Mouse (Mus musculus): ENCODE data around the gene F10. TPM values are rescaled to one million over a fixed set of nuclear protein-coding genes. Genes with fewer than 3 reads are reported as not detected.

F10 gene
- total and polyA plus RNA-seq, 2 experiments from 2014 or later, result 0.21 TPM; not detected in 1

DNA sequence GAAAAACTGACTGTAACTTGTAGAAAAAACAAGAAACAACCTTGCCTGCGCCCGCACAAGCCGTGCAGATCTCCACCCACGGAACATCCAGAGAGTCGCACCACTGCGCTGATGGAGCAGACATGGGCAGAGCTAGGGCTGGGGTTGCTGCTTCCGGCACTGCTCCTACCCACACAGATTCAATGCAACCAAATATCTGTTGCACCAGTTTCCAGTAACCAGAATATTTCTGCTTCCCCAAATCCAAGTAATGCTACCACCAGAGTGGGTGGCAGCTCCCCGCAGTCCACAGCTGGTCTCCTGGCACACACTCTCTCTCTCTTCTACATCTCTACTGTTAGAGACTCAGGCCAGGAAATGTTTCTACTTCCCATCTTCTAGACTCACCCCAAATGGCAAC lies 15.3 kb upstream of the F10 start:
- H3K9me3 ChIP-seq (ENCODE audit: low read length), result no peaks in the 10 kb centered on the region
- H3K27me3 ChIP-seq (ENCODE audit: insufficient read depth, low read length), result no peaks in the 10 kb centered on the region
- no peak for TF ChIP-seq CTCF (IDR thresholded peaks at IDR 0.05)
- no peaks in the 10 kb centered on the region for H3K4me1 ChIP-seq (ENCODE audit: insufficient read depth, low read length)
- 96% methylated on average over 8 of the region's 8 CpGs for WGBS
- no peak overlapping the region for H3K9ac ChIP-seq (replicated peaks; ENCODE audit: low read length, poor library complexity, severe bottlenecking)
- H3K4me3 ChIP-seq (ENCODE audit: low read depth, low read length), result no peak overlapping the region
- DNase-seq (ENCODE audit: low spot score) (no peak), ATAC-seq (ENCODE audit: low FRiP score) (no peak)
- peaks cover 40% of the 10 kb centered on the region for H3K36me3 ChIP-seq (ENCODE audit: insufficient read depth, low read length)
- H3K4me2 ChIP-seq (ENCODE audit: low read depth, low read length, poor library complexity, severe bottlenecking), result no peak overlapping the region
- no peak overlapping the region for H3K27ac ChIP-seq (ENCODE audit: low read depth, low read length)

DNA sequence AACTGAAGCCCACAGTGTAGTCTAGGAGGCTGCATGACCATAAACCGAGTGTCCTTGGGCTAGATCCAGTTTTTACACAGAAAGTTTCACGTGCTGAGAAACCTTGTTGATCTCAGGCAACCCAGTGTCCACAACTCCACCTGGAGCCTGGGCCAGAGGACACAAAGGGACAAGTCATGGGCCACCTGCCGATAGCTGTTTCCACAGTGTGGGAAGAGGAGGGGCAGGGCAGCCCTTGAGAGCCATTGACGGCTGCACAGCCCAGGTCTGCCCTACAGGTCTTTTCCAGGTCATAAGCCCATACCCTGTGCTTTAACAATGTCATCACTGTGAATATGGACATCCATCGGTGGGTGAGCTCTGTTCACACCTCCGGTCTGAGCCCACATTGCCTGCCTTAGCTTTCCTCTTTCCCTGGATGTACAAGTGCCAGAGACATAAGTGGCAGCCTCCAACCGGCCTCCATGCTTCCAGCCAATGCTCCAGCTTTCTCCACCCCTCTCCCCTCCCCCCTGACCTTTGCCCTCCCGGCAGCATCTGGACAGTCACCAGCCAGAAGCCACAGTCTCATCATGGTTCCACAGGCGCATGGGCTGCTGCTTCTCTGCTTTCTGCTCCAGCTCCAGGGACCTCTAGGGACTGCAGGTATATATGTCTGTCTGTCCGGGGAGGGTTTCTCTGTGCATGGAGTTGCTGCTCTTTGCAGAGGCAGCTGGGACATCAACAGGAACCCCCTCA lies 11.5 kb upstream of the F10 start, which contains the start of gene F7:
Gene F7, plus strand, starts transcription at position 548 of the 738 bp plus-strand sequence.
- DNase-seq (ENCODE audit: low spot score) (no peak), ATAC-seq (ENCODE audit: low FRiP score) (no peak)
- WGBS, result 57% methylated on average over 10 of the region's 10 CpGs
- Histone ChIP-seq H3K36me3 (ENCODE audit: insufficient read depth, low read length) (peaks cover 5% of the 10 kb centered on the region; the same call in 1 of the 2 replicates), H3K9me3 (ENCODE audit: low read length) (no peaks in the 10 kb centered on the region), H3K4me3 (ENCODE audit: low read depth, low read length) (no peak within 1 kb of the TSS), H3K4me2 (ENCODE audit: low read depth, low read length, poor library complexity, severe bottlenecking) (no peak within 1 kb of the TSS), H3K4me1 (ENCODE audit: insufficient read depth, low read length) (no peaks in the 10 kb centered on the region), H3K9ac (replicated peaks; ENCODE audit: low read length, poor library complexity, severe bottlenecking) (no peak within 1 kb of the TSS), H3K27ac (ENCODE audit: low read depth, low read length) (no peak within 1 kb of the TSS), H3K27me3 (ENCODE audit: insufficient read depth, low read length) (no peaks in the 10 kb centered on the region)
- TF ChIP-seq CTCF (IDR thresholded peaks at IDR 0.05), result no peak

DNA sequence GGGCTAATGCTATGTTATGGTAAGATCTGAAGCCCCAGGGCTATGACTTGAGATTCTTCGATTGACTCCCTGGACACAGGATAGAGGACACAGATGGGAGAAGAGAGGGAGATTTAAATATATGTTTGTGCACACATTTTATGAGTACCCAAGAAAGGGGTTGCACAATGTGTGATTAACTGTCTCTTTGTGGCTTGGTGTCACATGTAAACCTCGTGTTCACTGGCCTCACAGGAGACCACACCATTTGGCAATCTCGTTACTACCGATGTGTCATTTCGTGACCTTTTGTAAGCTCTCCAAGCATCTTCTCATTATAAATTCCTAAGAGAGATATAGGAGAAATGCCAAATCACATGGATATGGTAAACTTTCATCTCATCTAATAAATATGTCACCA lies 9.5 kb upstream of the F10 start:
- no peak overlapping the region for H3K27ac ChIP-seq (ENCODE audit: low read depth, low read length)
- H3K36me3 ChIP-seq (ENCODE audit: insufficient read depth, low read length), result 0 out of 2 replicates have a peak, but pooled peaks cover 3% of the 10 kb centered on the region
- no peaks in the 10 kb centered on the region for H3K27me3 ChIP-seq (ENCODE audit: insufficient read depth, low read length)
- no peak overlapping the region for H3K4me3 ChIP-seq (ENCODE audit: low read depth, low read length)
- H3K9me3 ChIP-seq (ENCODE audit: low read length), result no peaks in the 10 kb centered on the region
- ATAC-seq (ENCODE audit: low FRiP score) (no peak), DNase-seq (ENCODE audit: low spot score) (no peak)
- H3K9ac ChIP-seq (replicated peaks; ENCODE audit: low read length, poor library complexity, severe bottlenecking), result no peak overlapping the region
- no peak overlapping the region for H3K4me2 ChIP-seq (ENCODE audit: low read depth, low read length, poor library complexity, severe bottlenecking)
- H3K4me1 ChIP-seq (ENCODE audit: insufficient read depth, low read length), result no peaks in the 10 kb centered on the region
- TF ChIP-seq CTCF (IDR thresholded peaks at IDR 0.05), result no peak
- WGBS, result 86% methylated on average over 5 of the region's 5 CpGs

DNA sequence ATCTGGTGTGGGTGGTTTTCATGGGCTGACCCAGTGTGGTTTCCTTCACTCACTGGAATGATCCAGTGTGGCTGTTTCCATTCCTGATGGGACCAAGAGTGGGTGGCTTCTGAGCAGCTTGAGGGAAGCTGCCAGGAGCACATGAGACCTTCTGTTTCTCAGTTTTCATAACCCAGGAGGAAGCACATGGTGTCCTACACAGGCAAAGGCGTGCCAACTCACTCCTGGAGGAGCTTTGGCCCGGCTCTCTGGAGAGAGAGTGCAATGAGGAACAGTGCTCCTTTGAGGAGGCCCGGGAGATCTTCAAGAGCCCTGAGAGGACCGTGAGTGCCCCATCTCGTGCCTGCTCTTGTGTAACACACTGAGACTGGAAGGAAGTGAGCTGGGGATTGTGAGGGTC lies 8.6 kb upstream of the F10 start:
- H3K36me3 ChIP-seq (ENCODE audit: insufficient read depth, low read length), result 0 out of 2 replicates have a peak, but pooled peaks cover 3% of the 10 kb centered on the region
- no peaks in the 10 kb centered on the region for H3K4me1 ChIP-seq (ENCODE audit: insufficient read depth, low read length)
- H3K4me3 ChIP-seq (ENCODE audit: low read depth, low read length), result no peak overlapping the region
- no peak overlapping the region for H3K27ac ChIP-seq (ENCODE audit: low read depth, low read length)
- WGBS, result 72% methylated on average over 5 of the region's 5 CpGs
- DNase-seq (ENCODE audit: low spot score) (no peak), ATAC-seq (ENCODE audit: low FRiP score) (no peak)
- H3K9me3 ChIP-seq (ENCODE audit: low read length), result no peaks in the 10 kb centered on the region
- H3K27me3 ChIP-seq (ENCODE audit: insufficient read depth, low read length), result no peaks in the 10 kb centered on the region
- H3K9ac ChIP-seq (replicated peaks; ENCODE audit: low read length, poor library complexity, severe bottlenecking), result no peak overlapping the region
- no peak for TF ChIP-seq CTCF (IDR thresholded peaks at IDR 0.05)
- H3K4me2 ChIP-seq (ENCODE audit: low read depth, low read length, poor library complexity, severe bottlenecking), result no peak overlapping the region

DNA sequence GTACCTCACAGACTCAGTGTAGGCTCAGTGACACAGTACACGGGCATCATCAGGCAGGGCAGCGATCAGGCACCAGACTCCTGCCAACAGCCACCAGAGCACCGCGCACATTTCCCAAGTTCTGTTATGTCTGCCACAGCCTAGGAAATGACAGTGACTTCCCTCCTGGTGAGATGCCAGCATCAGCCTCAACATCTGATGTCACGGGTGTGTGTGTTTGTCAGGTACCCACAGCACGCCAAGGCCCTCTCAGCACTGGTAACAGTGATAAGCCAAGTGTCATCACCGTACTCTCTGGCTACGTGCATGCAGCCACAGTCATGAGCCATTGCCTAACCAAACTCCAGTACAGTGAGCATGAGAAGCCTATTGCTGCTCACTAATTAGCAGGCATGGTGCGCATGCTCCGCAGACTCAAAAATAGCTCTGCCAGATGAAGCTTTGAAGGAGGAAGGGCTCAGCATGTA lies 729 bp upstream of the F10 start:
- ATAC-seq (ENCODE audit: low FRiP score) (no peak), DNase-seq (ENCODE audit: low spot score) (peak; percentile 30)
- H3K4me2 ChIP-seq (ENCODE audit: low read depth, low read length, poor library complexity, severe bottlenecking), result no peak overlapping the region
- no peak for TF ChIP-seq CTCF (IDR thresholded peaks at IDR 0.05)
- H3K36me3 ChIP-seq (ENCODE audit: insufficient read depth, low read length), result no peaks in the 10 kb centered on the region
- H3K4me1 ChIP-seq (ENCODE audit: insufficient read depth, low read length), result no peaks in the 10 kb centered on the region
- H3K27me3 ChIP-seq (ENCODE audit: insufficient read depth, low read length), result no peaks in the 10 kb centered on the region
- no peaks in the 10 kb centered on the region for H3K9me3 ChIP-seq (ENCODE audit: low read length)
- H3K9ac ChIP-seq (replicated peaks; ENCODE audit: low read length, poor library complexity, severe bottlenecking), result no peak overlapping the region
- no peak overlapping the region for H3K27ac ChIP-seq (ENCODE audit: low read depth, low read length)
- no peak overlapping the region for H3K4me3 ChIP-seq (ENCODE audit: low read depth, low read length)
- WGBS, result 88% methylated on average over 10 of the region's 10 CpGs

DNA sequence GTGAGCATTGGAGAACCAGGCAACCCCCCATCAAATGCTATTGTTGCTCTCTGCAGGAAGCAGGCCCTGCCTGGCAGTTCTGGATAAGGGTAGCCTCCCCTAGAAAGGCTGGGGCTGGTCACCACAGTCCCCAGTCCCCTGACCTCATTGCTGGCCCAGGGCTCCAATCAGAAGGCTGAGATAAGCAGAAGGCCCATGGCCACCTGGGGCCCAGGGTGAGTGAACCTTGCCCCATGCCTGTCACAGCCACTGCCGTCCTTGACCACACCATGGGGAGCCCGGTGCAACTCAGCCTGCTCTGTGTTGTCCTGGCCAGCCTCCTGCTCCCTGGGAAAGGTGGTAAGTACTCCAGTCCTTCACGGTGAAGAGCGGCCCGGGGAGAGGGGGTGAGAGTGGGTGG lies 461 bp downstream of the F10 start:
- no peak for ATAC-seq (ENCODE audit: low FRiP score)
- TF ChIP-seq CTCF (IDR thresholded peaks at IDR 0.05), result no peak

More for the DNA sequence above, 461 bp downstream of the F10 start:
- Histone ChIP-seq H3K9ac (replicated peaks; ENCODE audit: low read length, poor library complexity, severe bottlenecking) (no peak overlapping the region), H3K4me1 (ENCODE audit: insufficient read depth, low read length) (no peaks in the 10 kb centered on the region), H3K4me2 (ENCODE audit: low read depth, low read length, poor library complexity, severe bottlenecking) (no peak overlapping the region), H3K9me3 (ENCODE audit: low read length) (no peaks in the 10 kb centered on the region), H3K36me3 (ENCODE audit: insufficient read depth, low read length) (no peaks in the 10 kb centered on the region), H3K27ac (ENCODE audit: low read depth, low read length) (no peak overlapping the region), H3K4me3 (ENCODE audit: low read depth, low read length) (no peak overlapping the region), H3K27me3 (ENCODE audit: insufficient read depth, low read length) (no peaks in the 10 kb centered on the region)
- 44% methylated on average over 5 of the region's 5 CpGs for WGBS
- no peak for DNase-seq (ENCODE audit: low spot score)
